Mouse (Mus musculus): Measurements from ENCODE around the gene 1700069L16Rik.

1700069L16Rik gene

GRCm38 (mm10) chr5:113690069-113690548 is 34.5 kb downstream of the 1700069L16Rik start:
- no peak for DNase-seq (ENCODE audit: low read depth)

GRCm38 (mm10) chr5:113687514-113687913 is 37.1 kb downstream of the 1700069L16Rik start:
- no peak for DNase-seq (ENCODE audit: low read depth)

- DNase-seq (ENCODE audit: low read depth): no peak
Measured at GRCm38 (mm10) chr5:113685471-113685870, 39.1 kb downstream of the 1700069L16Rik start.

- DNase-seq (ENCODE audit: low read depth): no peak
Measured at GRCm38 (mm10) chr5:113683246-113683645, 41.3 kb downstream of the 1700069L16Rik start.

GRCm38 (mm10) chr5:113682472-113682871 is 42.1 kb downstream of the 1700069L16Rik start:
- no peak for DNase-seq (ENCODE audit: low read depth)

- no peak for DNase-seq (ENCODE audit: low read depth)
Measured at GRCm38 (mm10) chr5:113681219-113681618, 43.4 kb downstream of the 1700069L16Rik start.

GRCm38 (mm10) chr5:113679509-113679908 is 45.1 kb downstream of the 1700069L16Rik start:
- no peak for DNase-seq (ENCODE audit: low read depth)

GRCm38 (mm10) chr5:113678743-113679452 is 45.7 kb downstream of the 1700069L16Rik start:
- no peak for DNase-seq (ENCODE audit: low read depth)

GRCm38 (mm10) chr5:113677541-113677940 is 47.0 kb downstream of the 1700069L16Rik start:
- DNase-seq (ENCODE audit: low read depth): no peak

GRCm38 (mm10) chr5:113674851-113675250 is 49.7 kb downstream of the 1700069L16Rik start:
- DNase-seq (ENCODE audit: low read depth): no peak

GRCm38 (mm10) chr5:113672456-113672855 is 52.1 kb downstream of the 1700069L16Rik start:
- DNase-seq (ENCODE audit: low read depth): peak; percentile 78

GRCm38 (mm10) chr5:113670597-113670996 is 54.0 kb downstream of the 1700069L16Rik start:
- DNase-seq (ENCODE audit: low read depth): peak; percentile 97

- DNase-seq (ENCODE audit: low read depth): peak; percentile 77
Measured at GRCm38 (mm10) chr5:113670110-113670509, 54.5 kb downstream of the 1700069L16Rik start.

GRCm38 (mm10) chr5:113664629-113665195 is 59.9 kb downstream of the 1700069L16Rik start:
- DNase-seq (ENCODE audit: low read depth): no peak

GRCm38 (mm10) chr5:113664127-113664526 is 60.4 kb downstream of the 1700069L16Rik start:
- no peak for DNase-seq (ENCODE audit: low read depth)

GRCm38 (mm10) chr5:113660872-113661271 is 63.7 kb downstream of the 1700069L16Rik start:
- DNase-seq (ENCODE audit: low read depth): no peak

- DNase-seq (ENCODE audit: low read depth): no peak
Measured at GRCm38 (mm10) chr5:113654821-113655220, 69.8 kb downstream of the 1700069L16Rik start.

GRCm38 (mm10) chr5:113654206-113654605 is 70.4 kb downstream of the 1700069L16Rik start:
- DNase-seq (ENCODE audit: low read depth): no peak

- DNase-seq (ENCODE audit: low read depth): peak; percentile 26
Measured at GRCm38 (mm10) chr5:113652215-113652614, 72.4 kb downstream of the 1700069L16Rik start.

GRCm38 (mm10) chr5:113650035-113650865 is 74.3 kb downstream of the 1700069L16Rik start, which contains the start of gene Cmklr1:
TSS of gene Cmklr1 (minus strand) at chr5:113650426.
- DNase-seq (ENCODE audit: low read depth): no peak

GRCm38 (mm10) chr5:113648647-113649211 is 75.8 kb downstream of the 1700069L16Rik start:
- DNase-seq (ENCODE audit: low read depth): no peak

- DNase-seq (ENCODE audit: low read depth): no peak
Measured at GRCm38 (mm10) chr5:113647141-113647540, 77.4 kb downstream of the 1700069L16Rik start.

Measured in 416B (cell line).